Mouse (Mus musculus): Measurements from ENCODE around the gene Zfp296. TPM values are rescaled to one million over a fixed set of nuclear protein-coding genes. Genes with fewer than 3 reads are reported as not detected.

The Zfp296 gene
- 1.00 and 1.1 TPM in 2 replicates for polyA plus RNA-seq (2015; fragmentation: Nextera tagmentation; extraction: Ambion mirVana)

DNA sequence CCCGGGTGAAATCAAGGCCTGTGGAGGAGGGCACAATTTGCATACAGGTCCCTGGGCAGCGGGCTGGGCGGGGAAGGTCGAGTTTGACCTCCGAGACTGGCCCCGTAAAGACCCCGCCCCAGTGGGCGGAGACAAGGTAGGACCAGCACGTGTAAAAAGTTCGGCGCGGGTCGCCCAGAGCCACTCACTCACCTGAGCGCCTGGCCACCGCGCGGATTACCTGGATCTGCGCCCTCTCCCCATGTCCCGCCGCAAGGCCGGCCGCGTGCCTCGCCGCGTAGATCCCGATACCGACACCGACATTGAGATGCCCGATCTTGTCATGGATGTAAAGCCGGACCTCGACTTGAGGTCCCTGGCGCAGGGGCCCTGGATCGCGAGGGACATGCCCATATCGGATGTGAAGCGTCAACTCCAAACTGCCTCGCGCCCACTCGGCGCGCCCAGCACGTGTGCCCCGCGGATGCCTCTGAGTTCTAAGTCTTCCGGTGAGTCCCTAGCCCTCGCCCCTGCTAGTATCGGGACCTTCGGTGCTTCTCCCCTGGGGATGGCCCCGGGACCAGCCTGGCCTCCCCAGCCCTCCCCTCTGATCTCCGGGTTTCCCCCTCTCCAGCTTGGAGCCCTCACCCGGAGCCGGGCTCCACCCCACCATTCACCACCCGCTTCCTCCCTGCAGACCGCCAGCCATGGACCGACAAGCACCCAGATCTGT lies at the start of gene Zfp296, which contains the start of gene Gemin7:
Gene Zfp296 (plus strand): TSS at position 147 of the 712 bp plus-strand sequence.
Gene Gemin7 (minus strand): TSS at position 455 of the 712 bp plus-strand sequence.
- Histone ChIP-seq H3K36me3 (peaks cover 23% of the 10 kb centered on the region), H3K27ac (no peak within 1 kb of the TSS), H3K4me2 (peak within 1 kb of the TSS; percentile 90), H3K4me1 (peaks cover 30% of the 10 kb centered on the region), H3K9me3 (no peaks in the 10 kb centered on the region), H3K4me3 (peak within 1 kb of the TSS; percentile 42), H3K9ac (peak within 1 kb of the TSS; percentile 40; the same call in 1 of the 2 replicates), H3K27me3 (peaks cover 35% of the 10 kb centered on the region)
- under 1% methylated on average over 56 of the region's 56 CpGs for WGBS
- no peak for ATAC-seq (ENCODE audit: insufficient number of reproducible peaks, low FRiP score, low TSS enrichment, low read depth)

DNA sequence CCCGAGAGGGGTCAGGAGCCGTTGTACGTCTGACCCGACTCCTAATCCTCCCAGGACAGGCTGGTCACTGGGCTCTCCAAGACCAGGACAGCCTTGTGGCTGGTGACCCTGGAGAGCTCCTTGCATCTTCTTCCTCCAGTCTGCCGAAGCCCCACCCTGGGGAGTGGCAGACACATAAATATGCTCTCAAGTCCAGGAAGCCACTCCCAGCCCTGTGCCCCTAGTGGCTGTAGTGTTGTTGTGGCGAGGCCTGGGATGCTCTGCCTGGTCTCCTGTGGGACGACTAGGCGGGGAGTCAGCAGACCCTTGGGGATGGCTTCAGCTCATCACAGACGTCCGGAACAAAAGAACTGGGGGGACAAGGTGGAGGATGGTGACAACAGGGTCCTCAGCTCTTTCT lies 46.0 kb upstream of the Zfp296 start:
- H3K36me3 ChIP-seq = peaks cover 69% of the 10 kb centered on the region
- no peak overlapping the region for H3K4me3 ChIP-seq
- no peaks in the 10 kb centered on the region for H3K4me1 ChIP-seq
- H3K9ac ChIP-seq = no peak overlapping the region
- no peak overlapping the region for H3K27ac ChIP-seq
- 64% methylated on average over 10 of the region's 10 CpGs for WGBS
- no peaks in the 10 kb centered on the region for H3K9me3 ChIP-seq
- H3K4me2 ChIP-seq = no peak overlapping the region
- peaks cover 4% of the 10 kb centered on the region; the same call in 1 of the 2 replicates for H3K27me3 ChIP-seq
- no peak; the same call in 1 of the 2 replicates for ATAC-seq (ENCODE audit: insufficient number of reproducible peaks, low FRiP score, low TSS enrichment, low read depth)

DNA sequence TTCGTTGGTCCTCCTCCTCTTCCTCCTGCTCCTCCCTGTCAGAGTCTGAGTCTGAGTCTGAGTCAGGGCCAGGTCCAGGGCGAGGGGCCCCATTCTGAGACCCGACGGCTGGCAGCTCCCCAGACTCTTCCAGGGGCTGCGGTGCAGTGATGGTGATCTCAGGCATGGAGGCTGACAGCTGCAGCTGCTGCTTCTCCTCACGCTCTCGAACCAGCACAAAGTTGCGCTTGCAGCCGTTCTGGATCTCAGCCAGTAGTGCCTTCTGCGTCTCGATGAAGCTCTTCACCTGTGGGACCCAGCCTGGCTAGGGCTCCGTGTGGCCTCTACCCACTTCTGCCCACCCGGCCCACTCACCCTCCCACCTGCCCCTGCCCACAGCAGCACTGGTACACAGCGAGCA lies 44.8 kb upstream of the Zfp296 start:
- ATAC-seq (ENCODE audit: insufficient number of reproducible peaks, low FRiP score, low TSS enrichment, low read depth) = no peak; the same call in 1 of the 2 replicates

GRCm38 (mm10) chr7:19534676-19535075 lies 42.4 kb upstream of the Zfp296 start:
- Histone ChIP-seq H3K4me2 (no peak overlapping the region), H3K4me1 (peaks cover 8% of the 10 kb centered on the region; the same call in 1 of the 2 replicates), H3K9ac (no peak overlapping the region), H3K27me3 (no peaks in the 10 kb centered on the region), H3K27ac (no peak overlapping the region), H3K9me3 (no peaks in the 10 kb centered on the region), H3K36me3 (peaks cover 62% of the 10 kb centered on the region), H3K4me3 (no peak overlapping the region)
- WGBS = 92% methylated on average over 10 of the region's 10 CpGs
- ATAC-seq (ENCODE audit: insufficient number of reproducible peaks, low FRiP score, low TSS enrichment, low read depth) = no peak

More for the DNA sequence above, 44.8 kb upstream of the Zfp296 start:
- no peaks in the 10 kb centered on the region for H3K9me3 ChIP-seq
- H3K27ac ChIP-seq = no peak overlapping the region
- 81% methylated on average over 14 of the region's 14 CpGs for WGBS
- H3K4me2 ChIP-seq = no peak overlapping the region
- peaks cover 5% of the 10 kb centered on the region; the same call in 1 of the 2 replicates for H3K4me1 ChIP-seq
- H3K36me3 ChIP-seq = peaks cover 71% of the 10 kb centered on the region
- no peak overlapping the region for H3K4me3 ChIP-seq
- no peak overlapping the region for H3K9ac ChIP-seq
- no peaks in the 10 kb centered on the region for H3K27me3 ChIP-seq

GRCm38 (mm10) chr7:19540771-19541566 lies 36.1 kb upstream of the Zfp296 start:
- H3K9me3 ChIP-seq = no peaks in the 10 kb centered on the region
- no peak for ATAC-seq (ENCODE audit: insufficient number of reproducible peaks, low FRiP score, low TSS enrichment, low read depth)
- no peaks in the 10 kb centered on the region for H3K27me3 ChIP-seq
- 83% methylated on average over 2 of the region's 2 CpGs for WGBS
- H3K4me2 ChIP-seq = no peak overlapping the region
- H3K9ac ChIP-seq = no peak overlapping the region
- no peak overlapping the region; the same call in 1 of the 2 replicates for H3K27ac ChIP-seq
- 0 out of 2 replicates have a peak, but pooled peaks cover 2% of the 10 kb centered on the region for H3K36me3 ChIP-seq
- H3K4me1 ChIP-seq = peaks cover 51% of the 10 kb centered on the region
- no peak overlapping the region for H3K4me3 ChIP-seq

DNA sequence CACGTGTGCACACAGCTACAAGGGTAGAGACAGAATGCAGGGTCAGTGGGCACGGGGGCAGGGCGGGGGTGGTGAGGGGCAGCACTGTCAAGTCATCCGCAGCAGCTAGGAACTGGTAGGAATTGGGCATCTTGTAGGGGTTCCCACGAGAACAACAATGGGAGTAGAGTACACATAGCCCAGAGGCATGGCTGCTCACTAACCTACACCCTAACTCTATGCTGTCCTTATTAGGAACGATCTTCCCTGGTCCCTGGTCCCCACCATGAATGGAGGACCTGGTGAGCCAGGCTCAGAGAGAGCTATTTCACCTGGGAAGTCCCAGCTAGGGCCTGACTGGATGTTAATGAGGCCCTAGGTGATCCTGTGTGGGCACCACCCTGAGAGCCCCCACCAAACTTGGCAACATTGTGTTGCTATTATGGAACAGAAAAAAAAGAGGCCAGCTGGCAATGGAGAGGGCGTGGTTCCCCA lies 35.4 kb upstream of the Zfp296 start:
- 0 out of 2 replicates have a peak, but pooled peaks have one; percentile 8 for ATAC-seq (ENCODE audit: insufficient number of reproducible peaks, low FRiP score, low TSS enrichment, low read depth)
- Histone ChIP-seq H3K4me1 (peaks cover 56% of the 10 kb centered on the region), H3K27me3 (no peaks in the 10 kb centered on the region), H3K27ac (no peak overlapping the region; the same call in 1 of the 2 replicates), H3K36me3 (no peaks in the 10 kb centered on the region), H3K9me3 (no peaks in the 10 kb centered on the region), H3K9ac (no peak overlapping the region), H3K4me2 (no peak overlapping the region), H3K4me3 (no peak overlapping the region)
- WGBS = 68% methylated on average over 7 of the region's 7 CpGs

DNA sequence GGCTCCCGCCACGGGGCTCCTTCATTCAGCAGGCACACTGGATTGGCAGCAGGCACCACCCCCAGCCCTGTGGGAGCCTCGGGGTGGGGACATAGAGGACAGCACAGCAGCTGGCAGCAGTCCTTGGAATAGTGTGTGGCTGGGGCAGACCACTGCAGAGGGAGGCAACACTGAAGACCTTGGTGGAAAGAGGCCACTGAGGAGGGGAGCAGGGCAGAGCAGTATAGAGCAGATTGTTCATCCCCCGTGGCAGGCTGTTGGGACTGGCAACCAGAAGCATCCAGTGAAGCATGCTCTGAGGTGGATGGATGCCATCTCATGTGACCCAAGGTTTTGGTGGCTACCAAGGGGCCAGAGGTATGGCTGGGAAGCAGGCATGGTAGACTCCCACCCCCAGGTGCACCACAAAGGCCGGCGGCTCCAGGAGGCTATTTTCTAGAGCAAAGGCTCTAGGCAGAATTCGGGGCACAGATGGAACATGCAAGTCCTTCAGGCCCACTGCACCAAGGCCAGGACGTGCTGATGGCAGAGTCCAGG lies 34.9 kb upstream of the Zfp296 start:
- Histone ChIP-seq H3K27me3 (no peaks in the 10 kb centered on the region), H3K9ac (no peak overlapping the region), H3K4me1 (peaks cover 55% of the 10 kb centered on the region), H3K4me3 (no peak overlapping the region), H3K27ac (peak overlapping the region; percentile 58; the same call in 1 of the 2 replicates), H3K9me3 (no peaks in the 10 kb centered on the region), H3K4me2 (no peak overlapping the region), H3K36me3 (no peaks in the 10 kb centered on the region)
- peak; percentile 53; the same call in 1 of the 2 replicates for ATAC-seq (ENCODE audit: insufficient number of reproducible peaks, low FRiP score, low TSS enrichment, low read depth)
- WGBS = 62% methylated on average over 8 of the region's 8 CpGs

DNA sequence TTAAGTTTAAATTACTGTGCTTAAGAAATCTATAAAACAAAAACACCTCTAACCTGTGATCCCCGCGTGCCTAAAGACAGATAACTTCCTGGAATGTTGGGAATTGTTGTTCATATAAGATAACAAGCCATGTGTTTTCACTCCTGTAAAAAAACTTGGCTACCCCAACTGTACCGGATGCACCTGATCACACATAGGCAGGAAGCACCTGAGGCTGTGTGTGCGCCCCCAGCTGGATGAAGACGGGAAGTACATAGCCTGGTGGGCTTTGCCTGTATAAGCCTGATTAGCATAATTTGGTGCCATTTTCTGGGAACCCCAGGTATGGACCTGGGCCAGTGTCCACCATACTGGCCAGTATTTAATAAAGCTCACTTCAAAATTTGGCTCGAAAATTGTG lies 33.5 kb upstream of the Zfp296 start:
- WGBS = 48% methylated on average over 6 of the region's 6 CpGs
- Histone ChIP-seq H3K4me2 (no peak overlapping the region), H3K36me3 (no peaks in the 10 kb centered on the region), H3K9me3 (no peaks in the 10 kb centered on the region), H3K27ac (no peak overlapping the region; the same call in 1 of the 2 replicates), H3K4me3 (no peak overlapping the region), H3K9ac (no peak overlapping the region), H3K27me3 (no peaks in the 10 kb centered on the region), H3K4me1 (peaks cover 52% of the 10 kb centered on the region)
- no peak for ATAC-seq (ENCODE audit: insufficient number of reproducible peaks, low FRiP score, low TSS enrichment, low read depth)

DNA sequence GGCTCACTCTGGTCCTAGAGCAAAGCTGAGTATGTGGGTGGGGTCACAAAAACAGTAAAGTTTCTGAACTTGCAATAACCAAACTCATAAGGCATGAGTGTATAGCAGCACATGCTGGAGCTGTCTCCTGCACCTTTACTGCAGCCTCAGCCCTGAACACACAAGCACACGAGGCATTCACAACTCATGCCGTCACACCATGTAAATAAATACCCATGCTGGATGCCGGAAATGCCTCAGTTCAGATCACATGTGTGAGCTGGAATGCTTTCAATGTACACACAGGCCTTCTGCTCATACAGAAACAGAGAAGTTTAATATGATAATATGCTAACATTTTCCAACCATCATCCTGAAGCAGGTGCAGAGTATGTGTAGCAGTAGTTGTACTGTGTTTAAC lies 31.1 kb upstream of the Zfp296 start:
- WGBS = 49% methylated on average over 3 of the region's 3 CpGs
- no peak overlapping the region for H3K4me3 ChIP-seq
- no peaks in the 10 kb centered on the region for H3K27me3 ChIP-seq
- H3K27ac ChIP-seq = 0 out of 2 replicates have a peak overlapping the region, but pooled peaks have one; percentile 3
- ATAC-seq (ENCODE audit: insufficient number of reproducible peaks, low FRiP score, low TSS enrichment, low read depth) = no peak
- H3K4me2 ChIP-seq = no peak overlapping the region
- H3K9me3 ChIP-seq = no peaks in the 10 kb centered on the region
- 0 out of 2 replicates have a peak, but pooled peaks cover 8% of the 10 kb centered on the region for H3K36me3 ChIP-seq
- H3K4me1 ChIP-seq = peaks cover 48% of the 10 kb centered on the region
- H3K9ac ChIP-seq = no peak overlapping the region

DNA sequence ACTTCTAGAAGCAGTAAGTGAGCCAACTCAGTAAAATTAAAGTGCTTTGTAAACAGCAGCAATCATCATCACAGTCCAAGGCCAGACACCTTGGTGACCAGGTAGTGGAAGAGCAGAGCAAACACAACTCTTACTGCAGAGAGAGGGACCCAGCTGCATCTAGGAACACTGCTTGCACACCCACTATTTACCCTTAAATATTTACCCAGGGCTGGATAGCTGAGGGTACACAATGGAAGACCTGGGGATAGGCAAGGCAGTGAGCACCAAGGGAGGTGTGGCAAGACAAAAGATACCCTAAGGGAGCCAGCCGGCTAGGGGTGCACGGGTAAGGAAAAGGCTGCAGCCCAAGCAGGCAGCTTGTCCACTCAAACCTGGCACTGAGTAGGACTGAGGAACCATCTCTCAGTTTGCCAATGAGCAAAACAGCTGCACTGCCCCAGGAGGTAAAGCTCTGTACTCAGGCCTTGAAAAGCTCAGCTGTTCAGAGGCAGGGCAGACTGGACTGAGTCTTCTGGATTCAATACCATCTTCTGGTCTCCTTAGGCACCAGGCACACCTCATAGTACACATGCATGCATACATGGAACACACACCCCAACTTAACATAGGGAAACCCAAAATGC lies 29.6 kb upstream of the Zfp296 start:
- no peak for ATAC-seq (ENCODE audit: insufficient number of reproducible peaks, low FRiP score, low TSS enrichment, low read depth)
- H3K27me3 ChIP-seq = no peaks in the 10 kb centered on the region

DNA sequence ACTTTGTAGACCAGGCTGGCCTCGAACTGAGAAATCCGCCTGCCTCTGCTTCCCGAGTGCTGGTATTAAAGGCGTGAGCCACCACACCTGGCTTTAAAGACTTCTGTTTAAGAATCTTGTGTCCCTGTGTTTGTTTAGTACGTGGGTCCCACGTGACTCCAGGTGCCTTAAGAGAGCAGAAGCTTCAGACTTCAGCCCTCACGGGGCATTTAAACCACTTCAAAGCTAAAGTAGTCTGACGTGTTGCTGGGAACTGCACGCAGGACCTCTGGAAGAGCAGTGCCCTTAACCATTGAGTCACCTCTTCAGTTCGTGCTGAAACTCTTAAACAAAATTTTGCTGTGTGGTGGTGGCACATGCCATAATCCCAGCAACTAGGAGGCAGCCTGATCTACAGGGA lies 27.7 kb upstream of the Zfp296 start:
- peaks cover 33% of the 10 kb centered on the region for H3K36me3 ChIP-seq
- no peak overlapping the region for H3K27ac ChIP-seq
- peaks cover 23% of the 10 kb centered on the region for H3K4me1 ChIP-seq
- no peak overlapping the region for H3K4me2 ChIP-seq
- no peak overlapping the region for H3K4me3 ChIP-seq
- WGBS = 79% methylated on average over 10 of the region's 10 CpGs
- no peaks in the 10 kb centered on the region for H3K9me3 ChIP-seq
- no peak for ATAC-seq (ENCODE audit: insufficient number of reproducible peaks, low FRiP score, low TSS enrichment, low read depth)
- H3K9ac ChIP-seq = no peak overlapping the region
- no peaks in the 10 kb centered on the region for H3K27me3 ChIP-seq

More for the DNA sequence above, 29.6 kb upstream of the Zfp296 start:
- Histone ChIP-seq H3K4me1 (peaks cover 33% of the 10 kb centered on the region), H3K9me3 (no peaks in the 10 kb centered on the region), H3K9ac (no peak overlapping the region), H3K36me3 (0 out of 2 replicates have a peak, but pooled peaks cover 13% of the 10 kb centered on the region), H3K4me2 (no peak overlapping the region), H3K4me3 (no peak overlapping the region), H3K27ac (no peak overlapping the region)
- WGBS = 90% methylated on average over 2 of the region's 2 CpGs

All from limb, embryonic 15.5 days (tissue).